Mouse (Mus musculus) MEL (cell line): ENCODE measurements around the gene Dlg1. TPM values are rescaled to one million over a fixed set of nuclear protein-coding genes. Genes with fewer than 3 reads are reported as not detected.

Experiments used
- DNase-seq: peaks from one replicate; pipeline ENCODE4 v3.0.0; 2011; ENCODE audit warnings: low read depth, low spot score
- H3K27ac ChIP-seq: 2 replicates; pipeline ENCODE4 v1.5.1; 2012; ENCODE audit warnings: low read depth, mild to moderate bottlenecking, control low read depth, low read length, moderate library complexity; ENCODE audit not compliant: control insufficient read depth
- H3K27me3 ChIP-seq, 2 experiments: fragments of 150-350 bp in 1 of 2; sonication (generic) in 1 of 2; 2 replicates each; pipeline ENCODE4 v1.6.1; 2012; ENCODE audit warnings: low read length in 2 of 2, mild to moderate bottlenecking in 2 of 2, improper control_type of control experiment in 1 of 2, moderate library complexity in 1 of 2; ENCODE audit not compliant: insufficient read depth in 2 of 2, control insufficient read depth in 1 of 2
- H3K36me3 ChIP-seq, 2 experiments: 2 replicates each; pipeline ENCODE4 v1.6.1; 2012 to 2014; ENCODE audit warnings: low read length in 2 of 2, improper control_type of control experiment in 1 of 2, inconsistent platforms in 1 of 2, mild to moderate bottlenecking in 1 of 2; ENCODE audit not compliant: insufficient read depth in 2 of 2, control insufficient read depth in 1 of 2
- H3K4me1 ChIP-seq, 2 experiments: fragments of 150-350 bp in 1 of 2; sonication (generic) in 1 of 2; 2 replicates each; pipeline ENCODE4 v1.6.1; 2012; ENCODE audit warnings: low read length in 2 of 2, improper control_type of control experiment in 1 of 2, mild to moderate bottlenecking in 1 of 2; ENCODE audit not compliant: insufficient read depth in 2 of 2, control insufficient read depth in 1 of 2
- H3K4me3 ChIP-seq, 2 experiments: fragments of 150-350 bp in 1 of 2; sonication (generic) in 1 of 2; 2 replicates each; pipeline ENCODE4 v1.5.1; 2012; ENCODE audit warnings: low read depth in 2 of 2, low read length in 2 of 2, mild to moderate bottlenecking in 2 of 2, moderate library complexity in 2 of 2, control low read depth in 1 of 2, improper control_type of control experiment in 1 of 2; ENCODE audit not compliant: control insufficient read depth in 1 of 2, insufficient read depth in 1 of 2
- H3K79me2 ChIP-seq: 2 replicates; pipeline ENCODE4 v1.6.1; 2012; ENCODE audit warnings: mild to moderate bottlenecking, low read length, moderate library complexity; ENCODE audit not compliant: control insufficient read depth, poor library complexity, insufficient read depth
- H3K9ac ChIP-seq: 2 replicates; pipeline ENCODE4 v1.6.1; 2012; ENCODE audit warnings: low read depth, mild to moderate bottlenecking, control low read depth, low read length, moderate library complexity; ENCODE audit not compliant: control insufficient read depth, poor library complexity, severe bottlenecking
- H3K9me3 ChIP-seq: fragments of 150-350 bp; sonication (generic); replicated peaks from 2 replicates; pipeline ENCODE4 v1.6.1; 2012; ENCODE audit warnings: mild to moderate bottlenecking, low read length, improper control_type of control experiment, moderate library complexity; ENCODE audit not compliant: insufficient read depth
- BHLHE40 ChIP-seq: IDR thresholded peaks from 2 replicates; pipeline ENCODE4 v1.6.1; 2012; ENCODE audit warnings: low read depth, mild to moderate bottlenecking, inconsistent platforms, low read length, improper control_type of control experiment, borderline replicate concordance
- CHD2 ChIP-seq: IDR thresholded peaks from 2 replicates; pipeline ENCODE4 v1.6.1; 2011; ENCODE audit warnings: low read length, improper control_type of control experiment
- E2F4 ChIP-seq: IDR thresholded peaks from 2 replicates; pipeline ENCODE4 v1.6.1; 2011; ENCODE audit warnings: low read depth, low read length, improper control_type of control experiment, borderline replicate concordance
- ELF1 ChIP-seq: IDR thresholded peaks from 2 replicates; pipeline ENCODE4 v1.6.1; 2014; ENCODE audit warnings: low read depth, mild to moderate bottlenecking, inconsistent platforms, low read length, improper control_type of control experiment, moderate library complexity
- EP300 ChIP-seq, 2 experiments: IDR thresholded peaks; 2 replicates each; pipeline ENCODE4 v1.6.1; 2011; ENCODE audit warnings: improper control_type of control experiment in 2 of 2, low read length in 2 of 2, low read depth in 1 of 2, mild to moderate bottlenecking in 1 of 2
- ETS1 ChIP-seq: IDR thresholded peaks from 2 replicates; pipeline ENCODE4 v1.6.1; 2012; ENCODE audit warnings: low read depth, mild to moderate bottlenecking, inconsistent platforms, low read length, improper control_type of control experiment, moderate library complexity
- GABPA ChIP-seq: IDR thresholded peaks from 2 replicates; pipeline ENCODE4 v1.6.1; 2012; ENCODE audit warnings: low read depth, mild to moderate bottlenecking, inconsistent platforms, low read length, improper control_type of control experiment, moderate library complexity
- GATA1 ChIP-seq: IDR thresholded peaks from 2 replicates; pipeline ENCODE4 v1.6.1; 2011; ENCODE audit warnings: low read depth, low read length, improper control_type of control experiment
- JUND ChIP-seq: IDR thresholded peaks from 2 replicates; pipeline ENCODE4 v1.6.1; 2011; ENCODE audit warnings: low read depth, mild to moderate bottlenecking, improper control_type of control experiment, low read length
- MAFK ChIP-seq: IDR thresholded peaks from 2 replicates; pipeline ENCODE4 v1.6.1; 2011; ENCODE audit warnings: low read depth, mild to moderate bottlenecking, low read length, improper control_type of control experiment, borderline replicate concordance
- MAX ChIP-seq: IDR thresholded peaks from 2 replicates; pipeline ENCODE4 v1.6.1; 2011; ENCODE audit warnings: low read length, improper control_type of control experiment
- MAZ ChIP-seq: IDR thresholded peaks from 2 replicates; pipeline ENCODE4 v1.6.1; 2012; ENCODE audit warnings: low read depth, mild to moderate bottlenecking, inconsistent platforms, low read length, improper control_type of control experiment
- MXI1 ChIP-seq: IDR thresholded peaks from 2 replicates; pipeline ENCODE4 v1.6.1; 2011; ENCODE audit warnings: mild to moderate bottlenecking, low read depth, low read length, improper control_type of control experiment
- MYC ChIP-seq: IDR thresholded peaks from 2 replicates; pipeline ENCODE4 v1.6.1; 2011; ENCODE audit warnings: low read depth, mild to moderate bottlenecking, low read length, improper control_type of control experiment, moderate library complexity
- NRF1 ChIP-seq: IDR thresholded peaks from 2 replicates; pipeline ENCODE4 v1.6.1; 2014; ENCODE audit warnings: low read depth, mild to moderate bottlenecking, inconsistent platforms, low read length, improper control_type of control experiment, moderate library complexity; ENCODE audit not compliant: poor library complexity, insufficient read depth, severe bottlenecking
- RCOR1 ChIP-seq: IDR thresholded peaks from 2 replicates; pipeline ENCODE4 v1.6.1; 2012; ENCODE audit warnings: low read depth, mild to moderate bottlenecking, inconsistent platforms, low read length, improper control_type of control experiment
- SIN3A ChIP-seq: IDR thresholded peaks from 2 replicates; pipeline ENCODE4 v1.6.1; 2012; ENCODE audit warnings: low read length, improper control_type of control experiment, inconsistent platforms
- SMC3 ChIP-seq: IDR thresholded peaks from 2 replicates; pipeline ENCODE4 v1.6.1; 2011; ENCODE audit warnings: low read depth, low read length, improper control_type of control experiment
- TAL1 ChIP-seq: IDR thresholded peaks from 2 replicates; pipeline ENCODE4 v1.6.1; 2012; ENCODE audit warnings: mild to moderate bottlenecking, inconsistent platforms, low read length, moderate library complexity, mixed read lengths
- TBP ChIP-seq: IDR thresholded peaks from 2 replicates; pipeline ENCODE4 v1.8.0; 2011; ENCODE audit warnings: low read depth, low read length, improper control_type of control experiment
- TCF12 ChIP-seq: IDR thresholded peaks from 2 replicates; pipeline ENCODE4 v1.6.1; 2014; ENCODE audit warnings: low read depth, mild to moderate bottlenecking, inconsistent platforms, low read length, improper control_type of control experiment, moderate library complexity
- USF1 ChIP-seq: IDR thresholded peaks from 2 replicates; pipeline ENCODE4 v1.6.1; 2014; ENCODE audit warnings: low read depth, mild to moderate bottlenecking, inconsistent platforms, low read length, improper control_type of control experiment, moderate library complexity
- USF2 ChIP-seq, 2 experiments: IDR thresholded peaks; 2 replicates each; pipeline ENCODE4 v1.6.1; 2011 to 2012; ENCODE audit warnings: improper control_type of control experiment in 2 of 2, low read length in 2 of 2, borderline replicate concordance in 1 of 2, inconsistent platforms in 1 of 2, low read depth in 1 of 2, mild to moderate bottlenecking in 1 of 2; ENCODE audit not compliant: insufficient read depth in 1 of 2
- ZKSCAN1 ChIP-seq: IDR thresholded peaks from 2 replicates; pipeline ENCODE4 v1.6.1; 2012; ENCODE audit warnings: low read depth, mild to moderate bottlenecking, inconsistent platforms, low read length, improper control_type of control experiment, moderate library complexity
- ZMIZ1 ChIP-seq: IDR thresholded peaks from 2 replicates; pipeline ENCODE4 v1.6.1; 2012; ENCODE audit warnings: low read depth, mild to moderate bottlenecking, inconsistent platforms, low read length, improper control_type of control experiment, moderate library complexity
- polyA plus RNA-seq, 2 experiments: library from polyadenylated mRNA; stranded (reverse) in 1 of 2; unstranded in 1 of 2; fragments of >175 nt in 1 of 2; fragments of >200 nt in 1 of 2; gene quantifications; 2 replicates each; pipeline versions ENCODE4 v1.2.1 to v1.2.4; 2012; ENCODE audit warnings: low replicate concordance in 2 of 2, low read depth in 1 of 2; ENCODE audit not compliant: insufficient read length in 2 of 2, insufficient read depth in 1 of 2, missing spikeins in 1 of 2
- total RNA-seq: library from RNA; depleted of rRNA; stranded (reverse); fragments of 300-350 nt; gene quantifications from 2 replicates; pipeline ENCODE4 v1.2.3, GENCODE M21; 2012

Dlg1 gene
- total and polyA plus RNA-seq, 3 experiments: 25.7 to 74.6 (median 33.9) TPM

GRCm38 (mm10) chr16:31832630-31833422 is 169.6 kb downstream of the Dlg1 start:
- Histone ChIP-seq H3K79me2 (no peaks in the 10 kb centered on the region), H3K36me3 (no peaks in the 10 kb centered on the region; a peak in 3 of 4 replicates), H3K27ac (no peak overlapping the region), H3K9ac (no peak overlapping the region), H3K9me3 (no peaks in the 10 kb centered on the region), H3K27me3 (no peaks in the 10 kb centered on the region), H3K4me3 (no peak overlapping the region), H3K4me1 (no peaks in the 10 kb centered on the region)
- TF ChIP-seq TCF12: no peak
- no peak for TF ChIP-seq EP300 (IDR thresholded peaks at IDR 0.05; ENCODE audit: low read depth in 1 of 2, low read length in 2 of 2)
- no peak for TF ChIP-seq E2F4
- TF ChIP-seq CHD2: no peak
- no peak for TF ChIP-seq JUND
- TF ChIP-seq ETS1: no peak
- no peak for TF ChIP-seq MAZ
- TF ChIP-seq MAFK: no peak
- TF ChIP-seq MAX: no peak
- no peak for TF ChIP-seq GATA1
- TF ChIP-seq USF2 (IDR thresholded peaks at IDR 0.05; ENCODE audit: borderline replicate concordance in 1 of 2, insufficient read depth in 1 of 2, low read depth in 1 of 2, low read length in 2 of 2): no peak
- TF ChIP-seq ELF1: no peak
- TF ChIP-seq TAL1: no peak
- no peak for TF ChIP-seq SMC3
- no peak for TF ChIP-seq ZMIZ1
- no peak for TF ChIP-seq ZKSCAN1
- no peak for TF ChIP-seq RCOR1
- TF ChIP-seq USF1: no peak
- DNase-seq: no peak

- Histone ChIP-seq H3K36me3 (peaks cover 0 to 2% of the 10 kb centered on the region in 2 experiments; a peak in 3 of 4 replicates), H3K27ac (no peak overlapping the region), H3K9me3 (no peaks in the 10 kb centered on the region), H3K4me1 (no peaks in the 10 kb centered on the region), H3K27me3 (no peaks in the 10 kb centered on the region), H3K9ac (no peak overlapping the region)
- no peak for TF ChIP-seq GABPA
- TF ChIP-seq USF1: no peak
- no peak for TF ChIP-seq EP300 (IDR thresholded peaks at IDR 0.05; ENCODE audit: low read depth in 1 of 2, low read length in 2 of 2)
- no peak for TF ChIP-seq E2F4
- TF ChIP-seq BHLHE40: no peak
- no peak for TF ChIP-seq JUND
- no peak for TF ChIP-seq TBP
- TF ChIP-seq MYC: no peak
- no peak for TF ChIP-seq TCF12
- TF ChIP-seq MXI1: no peak
- no peak for TF ChIP-seq TAL1
- no peak for TF ChIP-seq NRF1
- no peak for TF ChIP-seq SIN3A
- TF ChIP-seq, all 39 proteins: peak for 0
- H3K79me2 ChIP-seq: no peaks in the 10 kb centered on the region
- no peak overlapping the region for H3K4me3 ChIP-seq
- DNase-seq: no peak
These were observed 170.9 kb downstream of the Dlg1 start for GRCm38 (mm10) chr16:31834011-31834584.
